Mouse (Mus musculus): Measurements from ENCODE around the gene Sfmbt2. TPM values are rescaled to one million over a fixed set of nuclear protein-coding genes. Genes with fewer than 3 reads are reported as not detected.

Gene Sfmbt2
- polyA plus RNA-seq, 1 experiment from 2014 or later, result 3.7 TPM

GRCm38 (mm10) chr2:10372321-10372723 lies 2.0 kb downstream of the Sfmbt2 start:
- 0% methylated on average over 31 of the region's 31 CpGs for WGBS
- Histone ChIP-seq H3K4me3 (replicated peaks) (peak overlapping the region; percentile 65), H3K27ac (replicated peaks) (no peak overlapping the region), H3K36me3 (no peaks in the 10 kb centered on the region), H3K9ac (peak overlapping the region; percentile 33; the same call in 1 of the 2 replicates), H3K4me1 (peaks cover 33% of the 10 kb centered on the region), H3K27me3 (peaks cover 67% of the 10 kb centered on the region), H3K9me3 (replicated peaks) (no peaks in the 10 kb centered on the region), H3K4me2 (replicated peaks) (peak overlapping the region; percentile 92)
- ATAC-seq (ENCODE audit: insufficient number of reproducible peaks, low FRiP score, low TSS enrichment, low read depth), result peak; percentile 78

- Histone ChIP-seq H3K9me3 (replicated peaks) (no peaks in the 10 kb centered on the region), H3K36me3 (no peaks in the 10 kb centered on the region), H3K4me2 (replicated peaks) (peak overlapping the region; percentile 92), H3K4me1 (peaks cover 33% of the 10 kb centered on the region), H3K27ac (replicated peaks) (no peak overlapping the region), H3K27me3 (peaks cover 67% of the 10 kb centered on the region), H3K9ac (peak overlapping the region; percentile 33; the same call in 1 of the 2 replicates), H3K4me3 (replicated peaks) (peak overlapping the region; percentile 65)
- under 1% methylated on average over 35 of the region's 35 CpGs for WGBS
- no peak for ATAC-seq (ENCODE audit: insufficient number of reproducible peaks, low FRiP score, low TSS enrichment, low read depth)
Observed at GRCm38 (mm10) chr2:10372776-10373507, 2.6 kb downstream of the Sfmbt2 start.

GRCm38 (mm10) chr2:10373508-10374206 lies 3.3 kb downstream of the Sfmbt2 start:
- ATAC-seq (ENCODE audit: insufficient number of reproducible peaks, low FRiP score, low TSS enrichment, low read depth), result no peak
- peak overlapping the region; percentile 65 for H3K4me3 ChIP-seq (replicated peaks)
- under 1% methylated on average over 30 of the region's 30 CpGs for WGBS
- H3K9ac ChIP-seq, result no peak overlapping the region
- no peaks in the 10 kb centered on the region for H3K9me3 ChIP-seq (replicated peaks)
- H3K36me3 ChIP-seq, result no peaks in the 10 kb centered on the region
- H3K27me3 ChIP-seq, result peaks cover 62% of the 10 kb centered on the region
- no peak overlapping the region for H3K27ac ChIP-seq (replicated peaks)
- peak overlapping the region; percentile 92 for H3K4me2 ChIP-seq (replicated peaks)
- H3K4me1 ChIP-seq, result peaks cover 33% of the 10 kb centered on the region

GRCm38 (mm10) chr2:10374207-10375023 lies 4.1 kb downstream of the Sfmbt2 start:
- Histone ChIP-seq H3K4me2 (replicated peaks) (peak overlapping the region; percentile 92), H3K9me3 (replicated peaks) (no peaks in the 10 kb centered on the region), H3K9ac (peak overlapping the region; percentile 31), H3K27ac (replicated peaks) (no peak overlapping the region), H3K27me3 (peaks cover 60% of the 10 kb centered on the region), H3K4me3 (replicated peaks) (peak overlapping the region; percentile 65), H3K36me3 (no peaks in the 10 kb centered on the region), H3K4me1 (peaks cover 33% of the 10 kb centered on the region)
- WGBS, result under 1% methylated on average over 34 of the region's 34 CpGs
- peak; percentile 66; the same call in 1 of the 2 replicates for ATAC-seq (ENCODE audit: insufficient number of reproducible peaks, low FRiP score, low TSS enrichment, low read depth)

GRCm38 (mm10) chr2:10375024-10375372 lies 4.7 kb downstream of the Sfmbt2 start:
- peak overlapping the region; percentile 65 for H3K4me3 ChIP-seq (replicated peaks)
- peak overlapping the region; percentile 31 for H3K9ac ChIP-seq
- H3K27me3 ChIP-seq, result peaks cover 54% of the 10 kb centered on the region
- peak overlapping the region; percentile 92 for H3K4me2 ChIP-seq (replicated peaks)
- H3K27ac ChIP-seq (replicated peaks), result no peak overlapping the region
- 0% methylated on average over 22 of the region's 22 CpGs for WGBS
- no peaks in the 10 kb centered on the region for H3K36me3 ChIP-seq
- ATAC-seq (ENCODE audit: insufficient number of reproducible peaks, low FRiP score, low TSS enrichment, low read depth), result 0 out of 2 replicates have a peak, but pooled peaks have one; percentile 3
- H3K4me1 ChIP-seq, result peaks cover 33% of the 10 kb centered on the region
- no peaks in the 10 kb centered on the region for H3K9me3 ChIP-seq (replicated peaks)

GRCm38 (mm10) chr2:10389988-10390387 lies 19.7 kb downstream of the Sfmbt2 start:
- Histone ChIP-seq H3K9me3 (replicated peaks) (no peaks in the 10 kb centered on the region), H3K27ac (replicated peaks) (no peak overlapping the region), H3K27me3 (no peaks in the 10 kb centered on the region), H3K4me1 (no peaks in the 10 kb centered on the region), H3K9ac (no peak overlapping the region), H3K4me3 (replicated peaks) (no peak overlapping the region), H3K4me2 (replicated peaks) (no peak overlapping the region), H3K36me3 (no peaks in the 10 kb centered on the region)
- WGBS, result 80% methylated on average over 4 of the region's 4 CpGs
- no peak for ATAC-seq (ENCODE audit: insufficient number of reproducible peaks, low FRiP score, low TSS enrichment, low read depth)

- 33% methylated on average over 7 of the region's 7 CpGs for WGBS
- Histone ChIP-seq H3K4me1 (no peaks in the 10 kb centered on the region), H3K4me3 (replicated peaks) (no peak overlapping the region), H3K27me3 (no peaks in the 10 kb centered on the region), H3K27ac (replicated peaks) (no peak overlapping the region), H3K9ac (no peak overlapping the region), H3K4me2 (replicated peaks) (no peak overlapping the region), H3K9me3 (replicated peaks) (no peaks in the 10 kb centered on the region), H3K36me3 (no peaks in the 10 kb centered on the region)
- ATAC-seq (ENCODE audit: insufficient number of reproducible peaks, low FRiP score, low TSS enrichment, low read depth), result no peak
Observed at GRCm38 (mm10) chr2:10390791-10391190, 20.5 kb downstream of the Sfmbt2 start.

- H3K9ac ChIP-seq, result no peak overlapping the region
- H3K9me3 ChIP-seq (replicated peaks), result no peaks in the 10 kb centered on the region
- no peak overlapping the region for H3K4me2 ChIP-seq (replicated peaks)
- H3K27ac ChIP-seq (replicated peaks), result no peak overlapping the region
- H3K4me3 ChIP-seq (replicated peaks), result no peak overlapping the region
- 93% methylated on average over 11 of the region's 11 CpGs for WGBS
- no peaks in the 10 kb centered on the region for H3K4me1 ChIP-seq
- H3K27me3 ChIP-seq, result no peaks in the 10 kb centered on the region
- H3K36me3 ChIP-seq, result no peaks in the 10 kb centered on the region
- ATAC-seq (ENCODE audit: insufficient number of reproducible peaks, low FRiP score, low TSS enrichment, low read depth), result no peak
Observed at GRCm38 (mm10) chr2:10395143-10395542, 24.8 kb downstream of the Sfmbt2 start.

- Histone ChIP-seq H3K27ac (replicated peaks) (no peak overlapping the region), H3K4me1 (no peaks in the 10 kb centered on the region), H3K9ac (no peak overlapping the region), H3K27me3 (no peaks in the 10 kb centered on the region), H3K36me3 (no peaks in the 10 kb centered on the region), H3K9me3 (replicated peaks) (no peaks in the 10 kb centered on the region), H3K4me2 (replicated peaks) (no peak overlapping the region), H3K4me3 (replicated peaks) (no peak overlapping the region)
- ATAC-seq (ENCODE audit: insufficient number of reproducible peaks, low FRiP score, low TSS enrichment, low read depth), result no peak
- WGBS, result 70% methylated on average over 9 of the region's 9 CpGs
Observed at GRCm38 (mm10) chr2:10397790-10398189, 27.5 kb downstream of the Sfmbt2 start.

- ATAC-seq (ENCODE audit: insufficient number of reproducible peaks, low FRiP score, low TSS enrichment, low read depth), result no peak
- H3K4me2 ChIP-seq (replicated peaks), result no peak overlapping the region
- H3K9ac ChIP-seq, result no peak overlapping the region
Observed at GRCm38 (mm10) chr2:10406151-10406550, 35.8 kb downstream of the Sfmbt2 start.

GRCm38 (mm10) chr2:10409422-10409821 lies 39.1 kb downstream of the Sfmbt2 start:
- no peak for ATAC-seq (ENCODE audit: insufficient number of reproducible peaks, low FRiP score, low TSS enrichment, low read depth)
- H3K36me3 ChIP-seq, result no peaks in the 10 kb centered on the region
- no peak overlapping the region for H3K9ac ChIP-seq
- H3K27me3 ChIP-seq, result no peaks in the 10 kb centered on the region
- H3K9me3 ChIP-seq (replicated peaks), result no peaks in the 10 kb centered on the region
- no peak overlapping the region for H3K4me2 ChIP-seq (replicated peaks)
- no peak overlapping the region for H3K27ac ChIP-seq (replicated peaks)
- 83% methylated on average over 13 of the region's 13 CpGs for WGBS
- no peak overlapping the region for H3K4me3 ChIP-seq (replicated peaks)
- H3K4me1 ChIP-seq, result no peaks in the 10 kb centered on the region

More at GRCm38 (mm10) chr2:10406151-10406550, 35.8 kb downstream of the Sfmbt2 start:
- Histone ChIP-seq H3K36me3 (no peaks in the 10 kb centered on the region), H3K27ac (replicated peaks) (no peak overlapping the region), H3K27me3 (no peaks in the 10 kb centered on the region), H3K4me3 (replicated peaks) (no peak overlapping the region), H3K9me3 (replicated peaks) (no peaks in the 10 kb centered on the region), H3K4me1 (no peaks in the 10 kb centered on the region)
- 78% methylated on average over 2 of the region's 2 CpGs for WGBS

Data from embryonic facial prominence, embryonic 15.5 days (tissue).